Mouse (Mus musculus) MEL (cell line): ENCODE measurements around the gene Lmbr1.

Experiments
- CTCF ChIP-seq, 3 experiments: IDR thresholded peaks in 2 of 3; conservative IDR thresholded peaks in 1 of 3; 2 replicates each; pipeline ENCODE4 v1.5.1; 2011 to 2012; ENCODE audit warnings: low read length in 3 of 3, low read depth in 2 of 3, mild to moderate bottlenecking in 2 of 3, improper control_type of control experiment in 1 of 3, inconsistent platforms in 1 of 3, mixed read lengths in 1 of 3, moderate library complexity in 1 of 3; ENCODE audit not compliant: control insufficient read depth in 1 of 3, insufficient read depth in 1 of 3, poor library complexity in 1 of 3, severe bottlenecking in 1 of 3
- EP300 ChIP-seq, 2 experiments: IDR thresholded peaks; 2 replicates each; pipeline ENCODE4 v1.6.1; 2011; ENCODE audit warnings: improper control_type of control experiment in 2 of 2, low read length in 2 of 2, low read depth in 1 of 2, mild to moderate bottlenecking in 1 of 2
- ETS1 ChIP-seq: IDR thresholded peaks from 2 replicates; pipeline ENCODE4 v1.6.1; 2012; ENCODE audit warnings: low read depth, mild to moderate bottlenecking, inconsistent platforms, low read length, improper control_type of control experiment, moderate library complexity
- GATA1 ChIP-seq: IDR thresholded peaks from 2 replicates; pipeline ENCODE4 v1.6.1; 2011; ENCODE audit warnings: low read depth, low read length, improper control_type of control experiment
- POLR2A ChIP-seq, 2 experiments: IDR thresholded peaks; 2 replicates each; pipeline ENCODE4 v1.6.1; 2011 to 2012; ENCODE audit warnings: low read length in 2 of 2, mild to moderate bottlenecking in 2 of 2, control low read depth in 1 of 2, improper control_type of control experiment in 1 of 2, low read depth in 1 of 2, moderate library complexity in 1 of 2; ENCODE audit not compliant: control insufficient read depth in 1 of 2, insufficient read depth in 1 of 2, poor library complexity in 1 of 2
- RCOR1 ChIP-seq: IDR thresholded peaks from 2 replicates; pipeline ENCODE4 v1.6.1; 2012; ENCODE audit warnings: low read depth, mild to moderate bottlenecking, inconsistent platforms, low read length, improper control_type of control experiment
- USF2 ChIP-seq, 2 experiments: IDR thresholded peaks; 2 replicates each; pipeline ENCODE4 v1.6.1; 2011 to 2012; ENCODE audit warnings: improper control_type of control experiment in 2 of 2, low read length in 2 of 2, borderline replicate concordance in 1 of 2, inconsistent platforms in 1 of 2, low read depth in 1 of 2, mild to moderate bottlenecking in 1 of 2; ENCODE audit not compliant: insufficient read depth in 1 of 2

DNA sequence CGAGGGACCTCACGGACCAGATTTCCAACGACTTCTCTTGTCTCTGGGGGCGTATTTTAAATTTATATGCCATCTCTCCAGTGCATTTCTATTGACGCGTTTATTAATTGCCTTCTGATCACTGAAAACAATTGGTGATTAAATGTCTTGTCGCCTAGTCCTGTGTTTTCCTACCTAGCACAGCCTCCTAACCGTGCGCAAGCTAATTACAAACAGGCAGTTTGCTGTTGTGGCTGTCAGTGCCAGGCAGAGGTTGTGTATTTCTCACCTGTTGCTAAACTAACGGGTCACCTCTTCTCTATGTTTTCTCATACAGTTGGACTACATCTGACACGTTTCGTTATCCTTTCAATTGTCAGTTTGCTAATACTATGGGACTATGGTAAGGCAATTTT, 181.9 kb downstream of the Lmbr1 start:
- TF ChIP-seq GATA1 (no peak), POLR2A (IDR thresholded peaks at IDR 0.05; ENCODE audit: control insufficient read depth in 1 of 2, insufficient read depth in 1 of 2, low read depth in 1 of 2, low read length in 2 of 2, poor library complexity in 1 of 2) (no peak), RCOR1 (no peak), USF2 (IDR thresholded peaks at IDR 0.05; ENCODE audit: borderline replicate concordance in 1 of 2, insufficient read depth in 1 of 2, low read depth in 1 of 2, low read length in 2 of 2) (no peak), ETS1 (no peak), CTCF (IDR thresholded peaks at IDR 0.05 in 2 of 3, conservative IDR thresholded peaks at IDR 0.05 in 1 of 3; ENCODE audit: control insufficient read depth in 1 of 3, insufficient read depth in 1 of 3, low read depth in 2 of 3, low read length in 3 of 3, poor library complexity in 1 of 3, severe bottlenecking in 1 of 3) (no peak), EP300 (IDR thresholded peaks at IDR 0.05; ENCODE audit: low read depth in 1 of 2, low read length in 2 of 2) (no peak)
